Mouse (Mus musculus) MEL (cell line): ENCODE data around the gene Sostdc1. TPM values are rescaled to one million over a fixed set of nuclear protein-coding genes. Genes with fewer than 3 reads are reported as not detected.

Experiments
- DNase-seq: peaks from one replicate; pipeline ENCODE4 v3.0.0; 2011; ENCODE audit warnings: low read depth, low spot score
- H3K27ac ChIP-seq: 2 replicates; pipeline ENCODE4 v1.5.1; 2012; ENCODE audit warnings: low read depth, mild to moderate bottlenecking, control low read depth, low read length, moderate library complexity; ENCODE audit not compliant: control insufficient read depth
- H3K27me3 ChIP-seq, 2 experiments: fragments of 150-350 bp in 1 of 2; sonication (generic) in 1 of 2; 2 replicates each; pipeline ENCODE4 v1.6.1; 2012; ENCODE audit warnings: low read length in 2 of 2, mild to moderate bottlenecking in 2 of 2, improper control_type of control experiment in 1 of 2, moderate library complexity in 1 of 2; ENCODE audit not compliant: insufficient read depth in 2 of 2, control insufficient read depth in 1 of 2
- H3K36me3 ChIP-seq, 2 experiments: 2 replicates each; pipeline ENCODE4 v1.6.1; 2012 to 2014; ENCODE audit warnings: low read length in 2 of 2, improper control_type of control experiment in 1 of 2, inconsistent platforms in 1 of 2, mild to moderate bottlenecking in 1 of 2; ENCODE audit not compliant: insufficient read depth in 2 of 2, control insufficient read depth in 1 of 2
- H3K4me1 ChIP-seq, 2 experiments: fragments of 150-350 bp in 1 of 2; sonication (generic) in 1 of 2; 2 replicates each; pipeline ENCODE4 v1.6.1; 2012; ENCODE audit warnings: low read length in 2 of 2, improper control_type of control experiment in 1 of 2, mild to moderate bottlenecking in 1 of 2; ENCODE audit not compliant: insufficient read depth in 2 of 2, control insufficient read depth in 1 of 2
- H3K4me3 ChIP-seq, 2 experiments: fragments of 150-350 bp in 1 of 2; sonication (generic) in 1 of 2; 2 replicates each; pipeline ENCODE4 v1.5.1; 2012; ENCODE audit warnings: low read depth in 2 of 2, low read length in 2 of 2, mild to moderate bottlenecking in 2 of 2, moderate library complexity in 2 of 2, control low read depth in 1 of 2, improper control_type of control experiment in 1 of 2; ENCODE audit not compliant: control insufficient read depth in 1 of 2, insufficient read depth in 1 of 2
- H3K79me2 ChIP-seq: 2 replicates; pipeline ENCODE4 v1.6.1; 2012; ENCODE audit warnings: mild to moderate bottlenecking, low read length, moderate library complexity; ENCODE audit not compliant: control insufficient read depth, poor library complexity, insufficient read depth
- H3K9ac ChIP-seq: 2 replicates; pipeline ENCODE4 v1.6.1; 2012; ENCODE audit warnings: low read depth, mild to moderate bottlenecking, control low read depth, low read length, moderate library complexity; ENCODE audit not compliant: control insufficient read depth, poor library complexity, severe bottlenecking
- H3K9me3 ChIP-seq: fragments of 150-350 bp; sonication (generic); replicated peaks from 2 replicates; pipeline ENCODE4 v1.6.1; 2012; ENCODE audit warnings: mild to moderate bottlenecking, low read length, improper control_type of control experiment, moderate library complexity; ENCODE audit not compliant: insufficient read depth
- BHLHE40 ChIP-seq: IDR thresholded peaks from 2 replicates; pipeline ENCODE4 v1.6.1; 2012; ENCODE audit warnings: low read depth, mild to moderate bottlenecking, inconsistent platforms, low read length, improper control_type of control experiment, borderline replicate concordance
- E2F4 ChIP-seq: IDR thresholded peaks from 2 replicates; pipeline ENCODE4 v1.6.1; 2011; ENCODE audit warnings: low read depth, low read length, improper control_type of control experiment, borderline replicate concordance
- ELF1 ChIP-seq: IDR thresholded peaks from 2 replicates; pipeline ENCODE4 v1.6.1; 2014; ENCODE audit warnings: low read depth, mild to moderate bottlenecking, inconsistent platforms, low read length, improper control_type of control experiment, moderate library complexity
- EP300 ChIP-seq, 2 experiments: IDR thresholded peaks; 2 replicates each; pipeline ENCODE4 v1.6.1; 2011; ENCODE audit warnings: improper control_type of control experiment in 2 of 2, low read length in 2 of 2, low read depth in 1 of 2, mild to moderate bottlenecking in 1 of 2
- GATA1 ChIP-seq: IDR thresholded peaks from 2 replicates; pipeline ENCODE4 v1.6.1; 2011; ENCODE audit warnings: low read depth, low read length, improper control_type of control experiment
- HCFC1 ChIP-seq: IDR thresholded peaks from 2 replicates; pipeline ENCODE4 v1.6.1; 2012; ENCODE audit warnings: low read depth, mild to moderate bottlenecking, inconsistent platforms, low read length, improper control_type of control experiment, moderate library complexity
- JUND ChIP-seq: IDR thresholded peaks from 2 replicates; pipeline ENCODE4 v1.6.1; 2011; ENCODE audit warnings: low read depth, mild to moderate bottlenecking, improper control_type of control experiment, low read length
- MAFK ChIP-seq: IDR thresholded peaks from 2 replicates; pipeline ENCODE4 v1.6.1; 2011; ENCODE audit warnings: low read depth, mild to moderate bottlenecking, low read length, improper control_type of control experiment, borderline replicate concordance
- POLR2A ChIP-seq, 2 experiments: IDR thresholded peaks; 2 replicates each; pipeline ENCODE4 v1.6.1; 2011 to 2012; ENCODE audit warnings: low read length in 2 of 2, mild to moderate bottlenecking in 2 of 2, control low read depth in 1 of 2, improper control_type of control experiment in 1 of 2, low read depth in 1 of 2, moderate library complexity in 1 of 2; ENCODE audit not compliant: control insufficient read depth in 1 of 2, insufficient read depth in 1 of 2, poor library complexity in 1 of 2
- RAD21 ChIP-seq: IDR thresholded peaks from 2 replicates; pipeline ENCODE4 v1.6.1; 2011; ENCODE audit warnings: mild to moderate bottlenecking, low read depth, low read length, improper control_type of control experiment
- UBTF ChIP-seq: IDR thresholded peaks from 2 replicates; pipeline ENCODE4 v1.6.1; 2012; ENCODE audit warnings: low read depth, mild to moderate bottlenecking, inconsistent platforms, low read length, improper control_type of control experiment, moderate library complexity, borderline replicate concordance; ENCODE audit not compliant: insufficient read depth
- ZKSCAN1 ChIP-seq: IDR thresholded peaks from 2 replicates; pipeline ENCODE4 v1.6.1; 2012; ENCODE audit warnings: low read depth, mild to moderate bottlenecking, inconsistent platforms, low read length, improper control_type of control experiment, moderate library complexity
- ZNF384 ChIP-seq: IDR thresholded peaks from 2 replicates; pipeline ENCODE4 v1.6.1; 2012; ENCODE audit warnings: low read depth, mild to moderate bottlenecking, inconsistent platforms, low read length, improper control_type of control experiment
- polyA plus RNA-seq, 2 experiments: library from polyadenylated mRNA; stranded (reverse) in 1 of 2; unstranded in 1 of 2; fragments of >175 nt in 1 of 2; fragments of >200 nt in 1 of 2; gene quantifications; 2 replicates each; pipeline versions ENCODE4 v1.2.1 to v1.2.4; 2012; ENCODE audit warnings: low replicate concordance in 2 of 2, low read depth in 1 of 2; ENCODE audit not compliant: insufficient read length in 2 of 2, insufficient read depth in 1 of 2, missing spikeins in 1 of 2
- total RNA-seq: library from RNA; depleted of rRNA; stranded (reverse); fragments of 300-350 nt; gene quantifications from 2 replicates; pipeline ENCODE4 v1.2.3, GENCODE M21; 2012

Gene Sostdc1
- total and polyA plus RNA-seq, 3 experiments = not detected

DNA sequence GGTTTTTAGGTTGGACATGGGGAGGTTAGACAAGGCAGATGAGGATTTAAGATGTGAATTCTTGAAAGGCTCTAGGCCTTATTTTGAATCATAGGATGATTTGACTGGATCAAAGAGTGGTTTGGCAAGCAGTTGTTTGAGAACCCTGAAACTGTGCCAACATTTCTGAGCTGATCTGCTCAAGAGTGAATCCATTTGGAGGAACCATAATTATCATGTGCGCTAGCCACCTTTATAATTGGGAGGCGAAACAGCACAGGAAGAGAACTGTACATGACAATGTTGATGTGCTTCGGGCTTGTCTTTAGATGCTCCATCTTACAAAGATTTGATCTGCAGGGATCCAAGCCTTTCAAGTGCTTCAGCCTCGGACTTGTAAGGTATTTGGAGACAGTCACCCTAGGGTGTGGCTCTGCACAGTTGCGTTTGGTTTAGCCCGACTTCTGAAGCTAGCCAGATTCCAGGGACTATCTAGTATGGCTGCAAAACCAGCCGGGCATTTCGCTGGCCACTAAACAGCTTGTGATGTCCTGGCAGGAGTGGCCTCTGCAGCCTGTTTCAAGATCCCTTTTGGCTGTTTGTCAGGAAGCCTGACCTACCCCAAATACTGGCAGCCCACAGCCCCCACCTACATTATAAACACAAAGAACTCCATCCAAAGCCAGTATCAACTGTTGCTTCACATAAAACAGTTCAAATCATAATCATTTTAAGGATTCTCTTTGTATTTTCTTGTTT, 10.9 kb upstream of the Sostdc1 start:
- Histone ChIP-seq H3K79me2 (no peaks in the 10 kb centered on the region), H3K27ac (no peak overlapping the region), H3K36me3 (no peaks in the 10 kb centered on the region), H3K27me3 (no peaks in the 10 kb centered on the region; a peak in 1 of 4 replicates), H3K4me1 (no peaks in the 10 kb centered on the region)
- TF ChIP-seq E2F4 (no peak), GATA1 (no peak), EP300 (IDR thresholded peaks at IDR 0.05; ENCODE audit: low read depth in 1 of 2, low read length in 2 of 2) (no peak), RAD21 (no peak), HCFC1 (no peak), UBTF (no peak), BHLHE40 (no peak), JUND (no peak), POLR2A (IDR thresholded peaks at IDR 0.05; ENCODE audit: control insufficient read depth in 1 of 2, insufficient read depth in 1 of 2, low read depth in 1 of 2, low read length in 2 of 2, poor library complexity in 1 of 2) (no peak), ZKSCAN1 (no peak), MAFK (no peak)
- TF ChIP-seq, all 39 proteins: peak for 0
- H3K9me3 ChIP-seq = no peaks in the 10 kb centered on the region
- no peak for DNase-seq
- H3K4me3 ChIP-seq = no peak overlapping the region
- no peak overlapping the region for H3K9ac ChIP-seq

DNA sequence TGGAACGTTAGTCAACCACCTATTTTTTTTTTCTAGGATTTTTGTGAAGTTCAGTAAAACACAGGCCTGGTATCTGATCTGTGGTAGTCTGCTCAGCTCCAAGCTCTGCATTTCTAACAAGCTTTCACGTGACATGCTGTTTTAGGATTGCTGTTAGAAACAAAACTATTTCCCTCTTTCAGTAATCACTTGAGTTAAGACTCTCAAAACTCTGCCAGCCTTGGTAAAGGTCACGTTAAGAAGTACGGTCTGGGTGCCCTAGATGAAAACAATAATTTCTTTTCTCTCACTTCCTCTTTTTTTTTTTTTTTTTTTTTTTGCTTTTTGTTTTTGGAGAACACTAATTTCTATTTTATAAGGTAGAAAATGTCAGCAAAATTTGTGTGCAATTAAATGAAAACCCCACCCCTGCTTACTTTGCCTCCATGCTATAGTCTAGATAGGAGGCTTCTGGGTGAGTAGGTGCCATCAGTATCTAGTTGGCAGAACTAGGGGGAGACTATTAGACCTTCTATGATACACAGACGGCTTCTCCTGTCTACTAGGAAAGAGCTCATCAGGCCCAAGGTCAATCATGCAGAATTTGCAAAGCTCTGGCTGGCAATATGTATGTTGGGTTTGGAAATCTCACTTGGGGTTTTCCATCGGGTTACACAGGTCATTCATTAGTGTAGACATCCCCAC, 5.1 kb upstream of the Sostdc1 start:
- H3K9me3 ChIP-seq = no peaks in the 10 kb centered on the region
- H3K36me3 ChIP-seq = peaks cover 0 to 3% of the 10 kb centered on the region in 2 experiments; a peak in 1 of 4 replicates
- H3K4me3 ChIP-seq = peak overlapping the region in 1 of 2 experiments; percentile 20; a peak in 1 of 4 replicates
- peaks cover 0 to 3% of the 10 kb centered on the region in 2 experiments; a peak in 1 of 4 replicates for H3K4me1 ChIP-seq
- no peaks in the 10 kb centered on the region for H3K79me2 ChIP-seq
- peak; percentile 57 for DNase-seq
- H3K27ac ChIP-seq = no peak overlapping the region; the same call in 1 of the 2 replicates
- no peaks in the 10 kb centered on the region; a peak in 2 of 4 replicates for H3K27me3 ChIP-seq
- H3K9ac ChIP-seq = no peak overlapping the region
- peak; percentile 91 for TF ChIP-seq ZNF384
- TF ChIP-seq BHLHE40 = 0 out of 2 replicates have a peak, but pooled peaks have one; percentile 50
- TF ChIP-seq ELF1 = no peak
